Comparison of ENCODE assay signal across 10 mouse cellular contexts in the genomic region with DNA sequence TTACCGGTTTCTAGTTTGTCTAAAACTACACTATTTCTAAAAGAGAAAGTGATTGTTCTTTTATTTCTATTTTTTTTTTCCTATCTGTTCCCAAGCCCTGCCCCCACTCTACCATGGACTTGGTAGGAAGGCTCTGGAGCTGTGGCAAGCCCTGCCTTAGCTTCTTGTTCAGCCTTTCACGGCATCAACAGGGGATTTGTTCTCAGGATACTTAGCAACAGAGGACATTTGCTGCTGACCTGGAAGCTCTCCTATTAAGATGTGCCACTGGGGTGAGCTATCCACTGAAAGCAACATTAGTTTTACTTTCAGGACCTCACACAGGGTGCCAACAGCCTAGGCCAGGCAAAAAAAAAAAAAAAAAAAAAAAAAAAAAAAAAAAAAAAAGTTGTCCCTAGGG. TPM values are rescaled to one million over a fixed set of nuclear protein-coding genes. Genes with fewer than 3 reads are reported as not detected.
DNase-seq lines count a peak whose midpoint lies in the region; ATAC-seq and TF ChIP-seq lines count a peak whose summit lies in the region.
"Had no signal": no experiment of that assay in that cellular context is flagged by ENCODE, and none has a peak within 500 bp of the region (broad histone marks: within the 10 kb centered on the region; RNA-seq: fewer than 3 reads in every experiment).

No protein-coding gene starts in this region.

- H3K4me1 ChIP-seq in forebrain, embryonic 14.5 days (ENCODE audit: control insufficient read depth, insufficient read depth, low read length): peaks cover 25% of the 10 kb centered on the region
- peaks cover 61% of the 10 kb centered on the region for H3K4me1 ChIP-seq in midbrain, embryonic 11.5 days (ENCODE audit: control insufficient read depth, insufficient read depth, low read length)

- H3K27ac ChIP-seq in left cerebral cortex, adult 2 months: peak overlapping the region; percentile 84
- no peak overlapping the region; the same call in 1 of the 2 replicates for H3K27ac ChIP-seq in forebrain, embryonic 14.5 days (ENCODE audit: low read depth, low read length)
- H3K27ac ChIP-seq in midbrain, embryonic 11.5 days (ENCODE audit: low read depth, low read length): 0 out of 2 replicates have a peak overlapping the region, but pooled peaks have one; percentile 7
- H3K27ac ChIP-seq: heart, embryonic 13.5 days had no signal

- H3K36me3 ChIP-seq in forebrain, embryonic 14.5 days (ENCODE audit: control insufficient read depth, insufficient read depth, low read length): 0 out of 2 replicates have a peak, but pooled peaks cover 3% of the 10 kb centered on the region
- no peaks in the 10 kb centered on the region for H3K36me3 ChIP-seq in midbrain, embryonic 11.5 days (ENCODE audit: control insufficient read depth, insufficient read depth, low read length)
- H3K36me3 ChIP-seq: heart, embryonic 13.5 days had no signal

- ATAC-seq in forebrain, embryonic 14.5 days: no peak
- no peak for ATAC-seq in midbrain, embryonic 11.5 days (ENCODE audit: low FRiP score)
- ATAC-seq in granulocyte monocyte progenitor cell, adult 5-6 weeks (replicated peaks; ENCODE audit: poor library complexity, severe bottlenecking): no peak

- no peaks in the 10 kb centered on the region for H3K27me3 ChIP-seq in forebrain, embryonic 14.5 days (replicated peaks; ENCODE audit: control insufficient read depth, insufficient read depth, low read length)
- no peaks in the 10 kb centered on the region; the same call in 1 of the 2 replicates for H3K27me3 ChIP-seq in midbrain, embryonic 11.5 days (ENCODE audit: control insufficient read depth, insufficient read depth, low read length)

- H3K4me3 ChIP-seq in left cerebral cortex, adult 2 months: peak overlapping the region; percentile 14; the same call in 1 of the 2 replicates
- peak overlapping the region; percentile 60 for H3K4me3 ChIP-seq in forebrain, embryonic 14.5 days (ENCODE audit: low read depth, low read length)
- H3K4me3 ChIP-seq in midbrain, embryonic 11.5 days (ENCODE audit: low read depth, low read length): peak overlapping the region; percentile 68
- H3K4me3 ChIP-seq: heart, embryonic 13.5 days had no signal

- intact Hi-C loops in left cerebral cortex, adult 2 months (cut with DNase I): loop anchor here (5.0 to 10.0 kb wide), 6 partner anchors 454 to 1836 kb away; no protein-coding TSS in a partner anchor

- peak overlapping the region; percentile 87 for H3K4me2 ChIP-seq in forebrain, embryonic 14.5 days (ENCODE audit: low read length)
- peak overlapping the region; percentile 76 for H3K4me2 ChIP-seq in midbrain, embryonic 11.5 days
- H3K4me2 ChIP-seq: heart, embryonic 13.5 days; lung, embryonic 14.5 days had no signal

- no peak for TF ChIP-seq CTCF in left cerebral cortex, adult 2 months (IDR thresholded peaks at IDR 0.05)

- 0% methylated on average over 2 of the region's 2 CpGs for WGBS in forebrain, embryonic 14.5 days
- WGBS in midbrain, embryonic 11.5 days: 0% methylated on average over 2 of the region's 2 CpGs

- no peak for DNase-seq in left cerebral cortex, adult 2 months (ENCODE audit: extremely low spot score in 1 of 2, low spot score in 2 of 2)
- DNase-seq in left cerebral cortex, adult 11 months (ENCODE audit: low spot score): no peak
- DNase-seq in forebrain, embryonic 14.5 days (ENCODE audit: low spot score): peak; percentile 55
- peak; percentile 83 for DNase-seq in midbrain, embryonic 11.5 days (ENCODE audit: low spot score, missing footprints)
- no peak for DNase-seq in cerebellum, postnatal 4 days (ENCODE audit: low spot score in 2 of 2)
- DNase-seq in cerebellum, postnatal 14 days: no peak
- DNase-seq: lung, embryonic 14.5 days had no signal

- peak overlapping the region; percentile 95 for H3K9ac ChIP-seq in forebrain, embryonic 14.5 days (ENCODE audit: low read length)
- peak overlapping the region; percentile 94 for H3K9ac ChIP-seq in midbrain, embryonic 11.5 days (ENCODE audit: low read length)
- H3K9ac ChIP-seq: heart, embryonic 13.5 days; lung, embryonic 14.5 days had no signal

- no peaks in the 10 kb centered on the region for H3K9me3 ChIP-seq in forebrain, embryonic 14.5 days (replicated peaks; ENCODE audit: control insufficient read depth, low read length)
- no peaks in the 10 kb centered on the region for H3K9me3 ChIP-seq in midbrain, embryonic 11.5 days (ENCODE audit: control insufficient read depth, low read length)
- H3K9me3 ChIP-seq: heart, embryonic 13.5 days had no signal

RNA-seq across cellular contexts. Expression of a gene that starts 15.4 kb away (rescaled TPM):
- 10 to 100 TPM; 61.6 to 66.4 TPM for total RNA-seq in left cerebral cortex, adult 2 months (2021)
- 28.9 and 35.3 TPM in 2 replicates for polyA plus RNA-seq in forebrain, embryonic 14.5 days (2014; fragmentation: Nextera tagmentation; extraction: Ambion mirVana)
- 26.3 and 27.9 TPM in 2 replicates for polyA plus RNA-seq in midbrain, embryonic 11.5 days (2014; fragmentation: Nextera tagmentation; extraction: Ambion mirVana)
- total RNA-seq in granulocyte monocyte progenitor cell, adult 5-6 weeks (2014; fragmentation: Nextera tagmentation): not detected in 2 replicates
- total RNA-seq in granulocyte monocyte progenitor cell, adult 5-6 weeks (2017): not detected in 2 replicates
- polyA plus RNA-seq: large intestine, adult 2 months had no signal

Comparison
In these comparisons a context has a peak if more than half of its experiments do, and no peak if none do; other contexts are left out.
1. DNase-seq: peak in forebrain, embryonic 14.5 days (single experiment) and midbrain, embryonic 11.5 days (single experiment); none in left cerebral cortex, adult 2 months (0 of 2), left cerebral cortex, adult 11 months (single experiment), cerebellum, postnatal 4 days (0 of 2) and cerebellum, postnatal 14 days (0 of 2).
2. H3K4me3 ChIP-seq: peak in every context shown above with its lines; median percentile 68 in midbrain, embryonic 11.5 days; 60 in forebrain, embryonic 14.5 days; 14 in left cerebral cortex, adult 2 months.
3. RNA of a gene that starts 15.4 kb away (total RNA-seq): 61.6 to 66.4 TPM in left cerebral cortex, adult 2 months; not detected in granulocyte monocyte progenitor cell, adult 5-6 weeks; every median in the first group is over 10 times any median in the second.